ENCODE assay signal across 9 mouse cellular contexts in genomic region chr8:84485864-84486263, GRCm38 (mm10).
DNase-seq lines count a peak whose midpoint lies in the region; ATAC-seq lines count a peak whose summit lies in the region.
"Had no signal": no experiment of that assay in that cellular context is flagged by ENCODE, and none has a peak within 500 bp of the region (broad histone marks: within the 10 kb centered on the region; RNA-seq: fewer than 3 reads in every experiment).

No protein-coding gene starts in this region.

- no peaks in the 10 kb centered on the region for H3K9me3 ChIP-seq in heart, embryonic 11.5 days (replicated peaks; ENCODE audit: control insufficient read depth, low read length)

- H3K4me2 ChIP-seq in heart, embryonic 11.5 days = no peak overlapping the region

- H3K9ac ChIP-seq in heart, embryonic 11.5 days (ENCODE audit: low read depth, low read length) = no peak overlapping the region
- H3K9ac ChIP-seq: liver, postnatal 0 days had no signal

- no peak overlapping the region for H3K4me3 ChIP-seq in heart, embryonic 11.5 days (ENCODE audit: low read depth, low read length)

- DNase-seq in heart, adult 11 months = peak; percentile 95
- peak; percentile 80 for DNase-seq in Muller cell, postnatal 12 days (ENCODE audit: inconsistent ontology term)
- DNase-seq in cerebellum, postnatal 10 days = peak; percentile 98 to 99
- peak; percentile 11 for DNase-seq in kidney, adult 9 months
- no peak for DNase-seq in embryo, embryonic 9.5 days (ENCODE audit: extremely low spot score)
- DNase-seq in thymus, postnatal 0 days (ENCODE audit: low spot score) = no peak
- DNase-seq in right cerebral cortex, postnatal 4 days = no peak
- DNase-seq: liver, postnatal 0 days had no signal

- H3K27me3 ChIP-seq in heart, embryonic 11.5 days (ENCODE audit: control insufficient read depth, insufficient read depth, low read length) = no peaks in the 10 kb centered on the region

- WGBS in heart, embryonic 11.5 days (ENCODE audit: insufficient replicate concordance) = 63% methylated on average over 7 of the region's 7 CpGs

- ATAC-seq in heart, embryonic 11.5 days (replicated peaks; ENCODE audit: insufficient number of reproducible peaks, low FRiP score, low TSS enrichment) = no peak
- ATAC-seq: liver, postnatal 0 days had no signal

- no peaks in the 10 kb centered on the region for H3K4me1 ChIP-seq in heart, embryonic 11.5 days (ENCODE audit: control insufficient read depth, insufficient read depth, low read length)

- H3K27ac ChIP-seq in heart, embryonic 11.5 days (ENCODE audit: low read depth, low read length) = no peak overlapping the region

- no peaks in the 10 kb centered on the region for H3K36me3 ChIP-seq in heart, embryonic 11.5 days (ENCODE audit: control insufficient read depth, insufficient read depth, low read length)

Comparison
In these comparisons a context has a peak if more than half of its experiments do, and no peak if none do; other contexts are left out.
1. DNase-seq: peak in heart, adult 11 months (single experiment), Muller cell, postnatal 12 days (single experiment), cerebellum, postnatal 10 days (2 of 2) and kidney, adult 9 months (single experiment); none in embryo, embryonic 9.5 days (single experiment), thymus, postnatal 0 days (single experiment) and right cerebral cortex, postnatal 4 days (single experiment).